Mouse (Mus musculus): ENCODE measurements around the gene Hnrnpdl.

Gene Hnrnpdl

GRCm38 (mm10) chr5:100039602-100040142, at the start of gene Hnrnpdl, which contains the start of gene Enoph1:
Gene Hnrnpdl, minus strand, starts transcription at chr5:100039664.
Gene Enoph1, plus strand, starts transcription at chr5:100039985.
- peak; percentile 90 for DNase-seq (ENCODE audit: low read depth, low spot score)

GRCm38 (mm10) chr5:100085097-100085496, 45.6 kb upstream of the Hnrnpdl start:
- no peak for DNase-seq (ENCODE audit: low read depth, low spot score)

- DNase-seq (ENCODE audit: low read depth, low spot score), result no peak
Observed at GRCm38 (mm10) chr5:100083953-100084562, 44.6 kb upstream of the Hnrnpdl start.

- no peak for DNase-seq (ENCODE audit: low read depth, low spot score)
Observed at GRCm38 (mm10) chr5:100082006-100082405, 42.5 kb upstream of the Hnrnpdl start.

GRCm38 (mm10) chr5:100079931-100080275, 40.4 kb upstream of the Hnrnpdl start:
- DNase-seq (ENCODE audit: low read depth, low spot score), result no peak

- DNase-seq (ENCODE audit: low read depth, low spot score), result no peak
Observed at GRCm38 (mm10) chr5:100079040-100079930, 39.8 kb upstream of the Hnrnpdl start.

GRCm38 (mm10) chr5:100074571-100074970, 35.1 kb upstream of the Hnrnpdl start:
- no peak for DNase-seq (ENCODE audit: low read depth, low spot score)

GRCm38 (mm10) chr5:100072557-100072956, 33.1 kb upstream of the Hnrnpdl start:
- DNase-seq (ENCODE audit: low read depth, low spot score), result no peak

- no peak for DNase-seq (ENCODE audit: low read depth, low spot score)
Observed at GRCm38 (mm10) chr5:100071541-100071940, 32.1 kb upstream of the Hnrnpdl start.

- peak; percentile 52 for DNase-seq (ENCODE audit: low read depth, low spot score)
Observed at GRCm38 (mm10) chr5:100070255-100070654, 30.8 kb upstream of the Hnrnpdl start.

GRCm38 (mm10) chr5:100069526-100069925, 30.1 kb upstream of the Hnrnpdl start:
- DNase-seq (ENCODE audit: low read depth, low spot score), result no peak

GRCm38 (mm10) chr5:100067579-100067978, 28.1 kb upstream of the Hnrnpdl start:
- no peak for DNase-seq (ENCODE audit: low read depth, low spot score)

- peak; percentile 37 for DNase-seq (ENCODE audit: low read depth, low spot score)
Observed at GRCm38 (mm10) chr5:100060876-100061275, 21.4 kb upstream of the Hnrnpdl start.

GRCm38 (mm10) chr5:100059326-100059725, 19.9 kb upstream of the Hnrnpdl start:
- DNase-seq (ENCODE audit: low read depth, low spot score), result no peak

- DNase-seq (ENCODE audit: low read depth, low spot score), result no peak
Observed at GRCm38 (mm10) chr5:100058729-100059128, 19.3 kb upstream of the Hnrnpdl start.

- DNase-seq (ENCODE audit: low read depth, low spot score), result no peak
Observed at GRCm38 (mm10) chr5:100057461-100058209, 18.2 kb upstream of the Hnrnpdl start.

GRCm38 (mm10) chr5:100055866-100056369, 16.5 kb upstream of the Hnrnpdl start:
- no peak for DNase-seq (ENCODE audit: low read depth, low spot score)

GRCm38 (mm10) chr5:100054807-100055547, 15.5 kb upstream of the Hnrnpdl start:
- no peak for DNase-seq (ENCODE audit: low read depth, low spot score)

- DNase-seq (ENCODE audit: low read depth, low spot score), result no peak
Observed at GRCm38 (mm10) chr5:100052728-100053127, 13.3 kb upstream of the Hnrnpdl start.

GRCm38 (mm10) chr5:100049904-100050303, 10.4 kb upstream of the Hnrnpdl start:
- DNase-seq (ENCODE audit: low read depth, low spot score), result no peak

GRCm38 (mm10) chr5:100047871-100048270, 8.4 kb upstream of the Hnrnpdl start:
- peak; percentile 53 for DNase-seq (ENCODE audit: low read depth, low spot score)
